Mouse (Mus musculus) lung, postnatal 36 days (tissue): ENCODE data around the gene Obox1.
"Not testable (repeated sequence)": the region's sequence is repeated elsewhere in the genome, so short reads cannot be mapped to it uniquely, and the experiment has no call there.

Experiments
- DNase-seq: peaks from one replicate; pipeline ENCODE4 v3.0.0; 2022; ENCODE audit warnings: mixed read lengths

Gene Obox1

GRCm38 (mm10) chr7:15388421-15388998 lies at the start of gene Obox1, which contains the start of gene Obox2:
Obox1 (plus strand) TSS chr7:15388948.
Obox2 (plus strand) TSS chr7:15388721.
- DNase-seq = not testable (repeated sequence)

GRCm38 (mm10) chr7:15399147-15399874 lies 10.6 kb downstream of the Obox1 start:
- not testable (repeated sequence) for DNase-seq

GRCm38 (mm10) chr7:15406816-15407215 lies 18.1 kb downstream of the Obox1 start:
- not testable (repeated sequence) for DNase-seq

GRCm38 (mm10) chr7:15418046-15418445 lies 29.3 kb downstream of the Obox1 start:
- not testable (repeated sequence) for DNase-seq

- DNase-seq = not testable (repeated sequence)
Measured at GRCm38 (mm10) chr7:15425537-15425936, 36.8 kb downstream of the Obox1 start.

- DNase-seq = not testable (repeated sequence)
Measured at GRCm38 (mm10) chr7:15509411-15509810, 120.7 kb downstream of the Obox1 start.
